Mouse (Mus musculus): ENCODE results near the gene Ttc33. TPM values are rescaled to one million over a fixed set of nuclear protein-coding genes. Genes with fewer than 3 reads are reported as not detected.
A peak's percentile ranks its signal among the peaks of the same experiment; 100 is the strongest.

Gene Ttc33
- total and polyA plus RNA-seq, 3 experiments: 14.8 to 63.5 (median 47.8) TPM

GRCm38 (mm10) chr15:5238073-5238472 is 52.7 kb downstream of the Ttc33 start:
- no peak for DNase-seq (ENCODE audit: low spot score)
- TF ChIP-seq TAL1 (conservative IDR thresholded peaks at IDR 0.05; ENCODE audit: low read depth, low read length) (no peak), GATA2 (IDR thresholded peaks at IDR 0.05; ENCODE audit: borderline replicate concordance, low read depth, low read length) (no peak), POLR2AphosphoS5 (IDR thresholded peaks at IDR 0.05; ENCODE audit: insufficient replicate concordance, low read depth, low read length) (no peak), GATA1 (IDR thresholded peaks at IDR 0.05; ENCODE audit: borderline replicate concordance, low read length) (no peak), CTCF (IDR thresholded peaks at IDR 0.05; ENCODE audit: low read depth, low read length) (no peak)
- H3K36me3 ChIP-seq (replicated peaks): peaks cover 67% of the 10 kb centered on the region
- no peaks in the 10 kb centered on the region for H3K27me3 ChIP-seq (ENCODE audit: insufficient read depth, low read length)
- no peaks in the 10 kb centered on the region for H3K9me3 ChIP-seq (replicated peaks)
- peaks cover 63% of the 10 kb centered on the region for H3K4me1 ChIP-seq (ENCODE audit: insufficient read depth, low read depth, low read length)
- H3K4me3 ChIP-seq (ENCODE audit: low read depth, low read length): peak overlapping the region; percentile 67; the same call in 1 of the 2 replicates
- no peak for ATAC-seq (ENCODE audit: extremely low read depth, insufficient number of reproducible peaks, low FRiP score, poor library complexity, severe bottlenecking)

GRCm38 (mm10) chr15:5238553-5238952 is 53.2 kb downstream of the Ttc33 start:
- ATAC-seq (ENCODE audit: extremely low read depth, insufficient number of reproducible peaks, low FRiP score, poor library complexity, severe bottlenecking) (no peak), DNase-seq (ENCODE audit: low spot score) (no peak)
- TF ChIP-seq POLR2AphosphoS5 (IDR thresholded peaks at IDR 0.05; ENCODE audit: insufficient replicate concordance, low read depth, low read length) (no peak), GATA2 (IDR thresholded peaks at IDR 0.05; ENCODE audit: borderline replicate concordance, low read depth, low read length) (no peak), GATA1 (IDR thresholded peaks at IDR 0.05; ENCODE audit: borderline replicate concordance, low read length) (no peak), TAL1 (conservative IDR thresholded peaks at IDR 0.05; ENCODE audit: low read depth, low read length) (no peak), CTCF (IDR thresholded peaks at IDR 0.05; ENCODE audit: low read depth, low read length) (no peak)
- Histone ChIP-seq H3K36me3 (replicated peaks) (peaks cover 62% of the 10 kb centered on the region), H3K4me1 (ENCODE audit: insufficient read depth, low read depth, low read length) (peaks cover 65% of the 10 kb centered on the region), H3K4me3 (ENCODE audit: low read depth, low read length) (peak overlapping the region; percentile 67; the same call in 1 of the 2 replicates), H3K27me3 (ENCODE audit: insufficient read depth, low read length) (no peaks in the 10 kb centered on the region), H3K9me3 (replicated peaks) (no peaks in the 10 kb centered on the region)

GRCm38 (mm10) chr15:5239361-5239760 is 54.0 kb downstream of the Ttc33 start:
- Histone ChIP-seq H3K27me3 (ENCODE audit: insufficient read depth, low read length) (no peaks in the 10 kb centered on the region), H3K4me3 (ENCODE audit: low read depth, low read length) (peak overlapping the region; percentile 67), H3K9me3 (replicated peaks) (no peaks in the 10 kb centered on the region), H3K36me3 (replicated peaks) (peaks cover 57% of the 10 kb centered on the region), H3K4me1 (ENCODE audit: insufficient read depth, low read depth, low read length) (peaks cover 66% of the 10 kb centered on the region)
- TF ChIP-seq GATA2 (IDR thresholded peaks at IDR 0.05; ENCODE audit: borderline replicate concordance, low read depth, low read length) (no peak), POLR2AphosphoS5 (IDR thresholded peaks at IDR 0.05; ENCODE audit: insufficient replicate concordance, low read depth, low read length) (no peak), TAL1 (conservative IDR thresholded peaks at IDR 0.05; ENCODE audit: low read depth, low read length) (no peak), GATA1 (IDR thresholded peaks at IDR 0.05; ENCODE audit: borderline replicate concordance, low read length) (no peak), CTCF (IDR thresholded peaks at IDR 0.05; ENCODE audit: low read depth, low read length) (no peak)
- no peak for ATAC-seq (ENCODE audit: extremely low read depth, insufficient number of reproducible peaks, low FRiP score, poor library complexity, severe bottlenecking)
- no peak for DNase-seq (ENCODE audit: low spot score)

- peaks cover 66% of the 10 kb centered on the region for H3K4me1 ChIP-seq (ENCODE audit: insufficient read depth, low read depth, low read length)
- peak overlapping the region; percentile 93 for H3K4me3 ChIP-seq (ENCODE audit: low read depth, low read length)
- DNase-seq (ENCODE audit: low spot score): peak; percentile 41
- no peak for TF ChIP-seq GATA1 (IDR thresholded peaks at IDR 0.05; ENCODE audit: borderline replicate concordance, low read length)
- no peak for TF ChIP-seq TAL1 (conservative IDR thresholded peaks at IDR 0.05; ENCODE audit: low read depth, low read length)
- TF ChIP-seq CTCF (IDR thresholded peaks at IDR 0.05; ENCODE audit: low read depth, low read length): no peak
- TF ChIP-seq POLR2AphosphoS5 (IDR thresholded peaks at IDR 0.05; ENCODE audit: insufficient replicate concordance, low read depth, low read length): no peak
- TF ChIP-seq GATA2 (IDR thresholded peaks at IDR 0.05; ENCODE audit: borderline replicate concordance, low read depth, low read length): no peak
- H3K27me3 ChIP-seq (ENCODE audit: insufficient read depth, low read length): no peaks in the 10 kb centered on the region
- no peaks in the 10 kb centered on the region for H3K9me3 ChIP-seq (replicated peaks)
- ATAC-seq (ENCODE audit: extremely low read depth, insufficient number of reproducible peaks, low FRiP score, poor library complexity, severe bottlenecking): peak; percentile 37
- H3K36me3 ChIP-seq (replicated peaks): peaks cover 52% of the 10 kb centered on the region
These were observed 54.6 kb downstream of the Ttc33 start for GRCm38 (mm10) chr15:5239901-5240300.

- DNase-seq (ENCODE audit: low spot score): no peak
- Histone ChIP-seq H3K4me3 (ENCODE audit: low read depth, low read length) (peak overlapping the region; percentile 93), H3K9me3 (replicated peaks) (no peaks in the 10 kb centered on the region), H3K36me3 (replicated peaks) (peaks cover 47% of the 10 kb centered on the region), H3K4me1 (ENCODE audit: insufficient read depth, low read depth, low read length) (peaks cover 61% of the 10 kb centered on the region), H3K27me3 (ENCODE audit: insufficient read depth, low read length) (no peaks in the 10 kb centered on the region)
- no peak for TF ChIP-seq GATA1 (IDR thresholded peaks at IDR 0.05; ENCODE audit: borderline replicate concordance, low read length)
- TF ChIP-seq GATA2 (IDR thresholded peaks at IDR 0.05; ENCODE audit: borderline replicate concordance, low read depth, low read length): no peak
- TF ChIP-seq CTCF (IDR thresholded peaks at IDR 0.05; ENCODE audit: low read depth, low read length): no peak
- TF ChIP-seq TAL1 (conservative IDR thresholded peaks at IDR 0.05; ENCODE audit: low read depth, low read length): no peak
- no peak for TF ChIP-seq POLR2AphosphoS5 (IDR thresholded peaks at IDR 0.05; ENCODE audit: insufficient replicate concordance, low read depth, low read length)
- ATAC-seq (ENCODE audit: extremely low read depth, insufficient number of reproducible peaks, low FRiP score, poor library complexity, severe bottlenecking): no peak
These were observed 55.0 kb downstream of the Ttc33 start for GRCm38 (mm10) chr15:5240360-5240759.

- TF ChIP-seq GATA2 (IDR thresholded peaks at IDR 0.05; ENCODE audit: borderline replicate concordance, low read depth, low read length) (no peak), TAL1 (conservative IDR thresholded peaks at IDR 0.05; ENCODE audit: low read depth, low read length) (no peak), POLR2AphosphoS5 (IDR thresholded peaks at IDR 0.05; ENCODE audit: insufficient replicate concordance, low read depth, low read length) (no peak), GATA1 (IDR thresholded peaks at IDR 0.05; ENCODE audit: borderline replicate concordance, low read length) (no peak), CTCF (IDR thresholded peaks at IDR 0.05; ENCODE audit: low read depth, low read length) (no peak)
- ATAC-seq (ENCODE audit: extremely low read depth, insufficient number of reproducible peaks, low FRiP score, poor library complexity, severe bottlenecking): peak; percentile 11; the same call in 1 of the 2 replicates
- peak; percentile 54 for DNase-seq (ENCODE audit: low spot score)
- no peaks in the 10 kb centered on the region for H3K27me3 ChIP-seq (ENCODE audit: insufficient read depth, low read length)
- peaks cover 56% of the 10 kb centered on the region for H3K4me1 ChIP-seq (ENCODE audit: insufficient read depth, low read depth, low read length)
- H3K4me3 ChIP-seq (ENCODE audit: low read depth, low read length): peak overlapping the region; percentile 93
- H3K36me3 ChIP-seq (replicated peaks): peaks cover 39% of the 10 kb centered on the region
- no peaks in the 10 kb centered on the region for H3K9me3 ChIP-seq (replicated peaks)
These were observed 56.2 kb downstream of the Ttc33 start for GRCm38 (mm10) chr15:5241304-5242201.
